In the genomic region with DNA sequence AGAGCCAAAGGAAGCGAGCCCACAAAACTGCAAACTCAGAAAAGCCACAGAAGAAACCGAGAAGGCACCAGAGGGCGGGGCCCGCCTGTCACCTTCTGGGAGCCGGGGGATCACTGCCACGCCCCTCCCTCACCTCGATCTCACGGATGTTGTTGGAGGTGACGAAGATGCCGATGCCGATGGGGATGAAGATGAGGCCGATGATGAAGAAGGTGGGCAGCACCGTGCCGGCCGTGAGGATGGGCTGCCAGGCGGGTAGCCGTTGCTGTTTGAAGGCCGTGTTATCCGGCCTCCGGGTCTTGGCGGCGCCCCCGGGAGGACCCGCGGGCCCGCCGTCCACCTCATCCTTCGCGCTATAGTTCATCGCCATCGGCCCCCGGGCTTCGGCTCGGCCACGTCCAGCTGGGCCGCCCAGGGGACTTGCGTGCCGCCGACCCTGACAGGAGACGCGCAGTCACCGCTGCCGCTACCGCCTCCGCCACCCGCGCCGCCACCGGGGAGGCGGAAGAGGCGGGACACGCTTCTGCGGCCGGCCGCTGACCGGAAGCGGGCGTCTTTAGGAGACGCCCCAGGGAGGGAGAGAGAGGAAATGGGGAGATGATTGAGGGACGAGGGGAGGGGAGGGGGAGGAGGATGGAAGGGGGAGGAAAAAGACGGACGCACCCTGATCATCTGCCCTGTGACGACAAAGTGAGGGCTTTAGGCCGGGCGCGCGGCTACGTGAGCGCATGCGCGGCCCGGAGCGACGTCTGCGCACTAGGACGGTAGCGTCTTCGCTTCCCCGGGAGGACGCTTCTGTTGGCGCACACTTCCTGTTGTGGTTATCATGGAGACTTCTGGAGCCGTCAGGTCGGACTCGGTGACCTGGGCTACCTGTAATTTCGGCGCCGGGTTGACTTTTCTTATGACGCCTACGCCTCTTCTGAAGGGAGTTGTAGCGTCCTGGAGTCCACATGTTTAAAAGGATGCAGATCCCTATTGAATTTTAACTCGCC, we compare ENCODE assay signal across 7 mouse cellular contexts. TPM values are rescaled to one million over a fixed set of nuclear protein-coding genes. Genes with fewer than 3 reads are reported as not detected.
DNase-seq lines count a peak whose midpoint lies in the region; ATAC-seq and TF ChIP-seq lines count a peak whose summit lies in the region.

A gene (minus strand): TSS at position 667 of the 995 bp plus-strand sequence.

- peak within 1 kb of the TSS; percentile 87 for H3K9ac ChIP-seq in intestine, postnatal 0 days (ENCODE audit: low read depth, low read length)
- H3K9ac ChIP-seq in midbrain, embryonic 12.5 days (replicated peaks), result peak within 1 kb of the TSS; percentile 89

- DNase-seq in adrenal gland, postnatal 10 days, result peak; percentile 96
- peak; percentile 95 for DNase-seq in embryonic facial prominence, embryonic 10.5 days (ENCODE audit: low spot score)
- DNase-seq in gonadal fat pad, adult 2 months (ENCODE audit: low read depth), result peak; percentile 56
- DNase-seq in left cerebral cortex, postnatal 4 days, result peak; percentile 96

- intact Hi-C loops in left cerebral cortex, postnatal 4 days (cut with DNase I), result no loop called here

- peak; percentile 65 for TF ChIP-seq POLR2A in small intestine, adult 2 months (IDR thresholded peaks at IDR 0.05; ENCODE audit: low read depth, low read length)

- TF ChIP-seq CTCF in intestine, postnatal 0 days (IDR thresholded peaks at IDR 0.05; ENCODE audit: low read depth), result no peak; the same call in 1 of the 2 replicates
- no peak for TF ChIP-seq CTCF in small intestine, adult 2 months (IDR thresholded peaks at IDR 0.05; ENCODE audit: extremely low read depth, insufficient read length, insufficient replicate concordance, low read depth, low read length)

- peak within 1 kb of the TSS; percentile 75 for H3K4me2 ChIP-seq in intestine, postnatal 0 days (replicated peaks; ENCODE audit: low read depth)
- H3K4me2 ChIP-seq in midbrain, embryonic 12.5 days (replicated peaks), result peak within 1 kb of the TSS; percentile 82

- H3K9me3 ChIP-seq in embryonic facial prominence, embryonic 10.5 days, result no peaks in the 10 kb centered on the region
- no peaks in the 10 kb centered on the region for H3K9me3 ChIP-seq in intestine, postnatal 0 days (ENCODE audit: control insufficient read depth)
- H3K9me3 ChIP-seq in midbrain, embryonic 12.5 days, result no peaks in the 10 kb centered on the region

- under 1% methylated on average over 91 of the region's 91 CpGs for WGBS in embryonic facial prominence, embryonic 10.5 days
- WGBS in intestine, postnatal 0 days, result under 1% methylated on average over 88 of the region's 91 CpGs
- WGBS in midbrain, embryonic 12.5 days, result under 1% methylated on average over 87 of the region's 91 CpGs
- under 1% methylated on average over 90 of the region's 91 CpGs for WGBS in small intestine, adult 2 months

- peak within 1 kb of the TSS; percentile 92 for H3K27ac ChIP-seq in embryonic facial prominence, embryonic 10.5 days (replicated peaks)
- H3K27ac ChIP-seq in intestine, postnatal 0 days (ENCODE audit: low read depth, low read length), result peak within 1 kb of the TSS; percentile 91
- H3K27ac ChIP-seq in midbrain, embryonic 12.5 days (replicated peaks), result peak within 1 kb of the TSS; percentile 88
- peak within 1 kb of the TSS; percentile 83 for H3K27ac ChIP-seq in small intestine, adult 2 months (ENCODE audit: insufficient read depth, low read depth, low read length)

- no peaks in the 10 kb centered on the region for H3K36me3 ChIP-seq in embryonic facial prominence, embryonic 10.5 days (replicated peaks)
- no peaks in the 10 kb centered on the region for H3K36me3 ChIP-seq in intestine, postnatal 0 days (ENCODE audit: control insufficient read depth, insufficient read depth)
- H3K36me3 ChIP-seq in midbrain, embryonic 12.5 days, result no peaks in the 10 kb centered on the region
- H3K36me3 ChIP-seq in small intestine, adult 2 months (ENCODE audit: control insufficient read depth, insufficient read depth, low read length), result no peaks in the 10 kb centered on the region

- peak within 1 kb of the TSS; percentile 92 for H3K4me3 ChIP-seq in embryonic facial prominence, embryonic 10.5 days
- H3K4me3 ChIP-seq in intestine, postnatal 0 days (ENCODE audit: low read depth, low read length), result peak within 1 kb of the TSS; percentile 80
- H3K4me3 ChIP-seq in midbrain, embryonic 12.5 days, result peak within 1 kb of the TSS; percentile 95
- peak within 1 kb of the TSS; percentile 100 for H3K4me3 ChIP-seq in small intestine, adult 2 months (ENCODE audit: low read depth, low read length)

- peaks cover 15% of the 10 kb centered on the region for H3K4me1 ChIP-seq in embryonic facial prominence, embryonic 10.5 days
- no peaks in the 10 kb centered on the region for H3K4me1 ChIP-seq in intestine, postnatal 0 days (replicated peaks; ENCODE audit: control insufficient read depth, insufficient read depth, low read length)
- peaks cover 16% of the 10 kb centered on the region for H3K4me1 ChIP-seq in midbrain, embryonic 12.5 days
- H3K4me1 ChIP-seq in small intestine, adult 2 months (ENCODE audit: control insufficient read depth, insufficient read depth, insufficient read length, low read length), result 0 out of 2 replicates have a peak, but pooled peaks cover 2% of the 10 kb centered on the region

- H3K27me3 ChIP-seq in embryonic facial prominence, embryonic 10.5 days (replicated peaks; ENCODE audit: low read depth, poor library complexity, severe bottlenecking), result no peaks in the 10 kb centered on the region
- H3K27me3 ChIP-seq in intestine, postnatal 0 days (replicated peaks; ENCODE audit: control insufficient read depth, insufficient read depth, low read length), result no peaks in the 10 kb centered on the region
- no peaks in the 10 kb centered on the region for H3K27me3 ChIP-seq in midbrain, embryonic 12.5 days
- H3K27me3 ChIP-seq in small intestine, adult 2 months (ENCODE audit: control insufficient read depth, insufficient read depth, low read length), result no peaks in the 10 kb centered on the region

- peak; percentile 99 for ATAC-seq in intestine, postnatal 0 days
- peak; percentile 99 for ATAC-seq in midbrain, embryonic 12.5 days (ENCODE audit: low FRiP score, low read depth)

RNA-seq across cellular contexts. Expression of the gene that starts here (rescaled TPM):
- total RNA-seq in adrenal gland, postnatal 10 days (2021), result 10 to 100 TPM; 84.0 to 91.0 TPM
- 49.6 and 53.2 TPM in 2 replicates for polyA plus RNA-seq in embryonic facial prominence, embryonic 10.5 days (2016; fragmentation: Nextera tagmentation; extraction: Ambion mirVana)
- polyA plus RNA-seq in gonadal fat pad, adult 2 months (2012; rRNA removed), result 33.3 and 59.6 TPM in 2 replicates
- 75.2 and 76.2 TPM in 2 replicates for polyA plus RNA-seq in intestine, postnatal 0 days (2015; fragmentation: Nextera tagmentation; extraction: Ambion mirVana)
- 100 to 1,000 TPM; 120 to 123 TPM for total RNA-seq in left cerebral cortex, postnatal 4 days (2021)
- polyA plus RNA-seq in midbrain, embryonic 12.5 days (2016; fragmentation: Nextera tagmentation; extraction: Ambion mirVana), result 97.1 and 104 TPM in 2 replicates
- polyA plus RNA-seq in small intestine, adult 2 months (2012; rRNA removed), result 44.6 and 45.2 TPM in 2 replicates

Comparison
In these comparisons a context has a peak if more than half of its experiments do, and no peak if none do; other contexts are left out.
1. Peak in every context shown above with its lines: DNase-seq, ATAC-seq, H3K4me3 ChIP-seq and H3K27ac ChIP-seq.